In genomic region chr13:31956584-31956983, GRCm38 (mm10) we compare ENCODE assay signal across 8 mouse cellular contexts.
A peak's percentile ranks its signal among the peaks of the same experiment; 100 is the strongest.
DNase-seq lines count a peak whose midpoint lies in the region; ATAC-seq lines count a peak whose summit lies in the region.
"Had no signal": no experiment of that assay in that cellular context is flagged by ENCODE, and none has a peak within 500 bp of the region (broad histone marks: within the 10 kb centered on the region; RNA-seq: fewer than 3 reads in every experiment).

No protein-coding gene starts in this region.

- no peak overlapping the region for H3K27ac ChIP-seq in liver, embryonic 11.5 days (ENCODE audit: low read depth, low read length)
- H3K27ac ChIP-seq in neural tube, embryonic 15.5 days (replicated peaks): no peak overlapping the region

- no peaks in the 10 kb centered on the region for H3K36me3 ChIP-seq in liver, embryonic 11.5 days (ENCODE audit: control insufficient read depth, insufficient read depth, low read length)
- no peaks in the 10 kb centered on the region for H3K36me3 ChIP-seq in neural tube, embryonic 15.5 days

- H3K4me3 ChIP-seq in liver, embryonic 11.5 days (ENCODE audit: low read depth, low read length): no peak overlapping the region
- H3K4me3 ChIP-seq in neural tube, embryonic 15.5 days (replicated peaks): no peak overlapping the region
- H3K4me3 ChIP-seq: megakaryocyte, embryonic 14.5 days had no signal

- intact Hi-C loops in gastrocnemius, postnatal 36 days (cut with DNase I): loop anchor here (2.0 kb wide), 1 partner anchor 156 kb away; no protein-coding TSS in a partner anchor

- 72% methylated on average over 6 of the region's 6 CpGs for WGBS in liver, embryonic 11.5 days
- WGBS in neural tube, embryonic 15.5 days: 80% methylated on average over 6 of the region's 6 CpGs

- H3K9ac ChIP-seq in liver, embryonic 11.5 days (ENCODE audit: low read depth, low read length): no peak overlapping the region
- no peak overlapping the region for H3K9ac ChIP-seq in neural tube, embryonic 15.5 days (replicated peaks)

- ATAC-seq in liver, embryonic 11.5 days (replicated peaks; ENCODE audit: low FRiP score): 0 out of 2 replicates have a peak, but pooled peaks have one; percentile 39
- ATAC-seq in neural tube, embryonic 15.5 days (ENCODE audit: low FRiP score): no peak

- DNase-seq in urinary bladder, postnatal 25 days (ENCODE audit: low spot score): peak; percentile 25
- DNase-seq in urinary bladder, postnatal 4 days (ENCODE audit: low spot score in 2 of 2): no peak
- peak; percentile 80 to 93 for DNase-seq in adrenal gland, adult (ENCODE audit: inconsistent age in 2 of 2, low spot score in 1 of 2)
- DNase-seq in gastrocnemius, postnatal 36 days: peak; percentile 28 to 29
- DNase-seq in liver, embryonic 11.5 days (ENCODE audit: low spot score): no peak
- peak; percentile 39 to 76 for DNase-seq in spleen, postnatal 4 days (ENCODE audit: low spot score in 2 of 2)

- H3K27me3 ChIP-seq in liver, embryonic 11.5 days (replicated peaks; ENCODE audit: control insufficient read depth, insufficient read depth, low read length): no peaks in the 10 kb centered on the region
- no peaks in the 10 kb centered on the region for H3K27me3 ChIP-seq in neural tube, embryonic 15.5 days (replicated peaks)

- no peaks in the 10 kb centered on the region for H3K9me3 ChIP-seq in liver, embryonic 11.5 days (ENCODE audit: control insufficient read depth, low read length)
- H3K9me3 ChIP-seq in neural tube, embryonic 15.5 days (replicated peaks): no peaks in the 10 kb centered on the region
- H3K9me3 ChIP-seq: megakaryocyte, embryonic 14.5 days had no signal

- no peaks in the 10 kb centered on the region; the same call in 1 of the 2 replicates for H3K4me1 ChIP-seq in liver, embryonic 11.5 days (replicated peaks; ENCODE audit: control insufficient read depth, insufficient read depth, low read length)
- H3K4me1 ChIP-seq in neural tube, embryonic 15.5 days: no peaks in the 10 kb centered on the region

- H3K4me2 ChIP-seq in liver, embryonic 11.5 days: no peak overlapping the region
- no peak overlapping the region for H3K4me2 ChIP-seq in neural tube, embryonic 15.5 days

Comparison
In these comparisons a context has a peak if more than half of its experiments do, and no peak if none do; other contexts are left out.
1. DNase-seq: peak in urinary bladder, postnatal 25 days (single experiment), adrenal gland, adult (2 of 2), gastrocnemius, postnatal 36 days (2 of 2) and spleen, postnatal 4 days (2 of 2); none in urinary bladder, postnatal 4 days (0 of 2) and liver, embryonic 11.5 days (single experiment).